Mouse (Mus musculus): Measurements from ENCODE around the gene Sirt7. TPM values are rescaled to one million over a fixed set of nuclear protein-coding genes. Genes with fewer than 3 reads are reported as not detected.

The Sirt7 gene
- polyA plus RNA-seq, 1 experiment from 2014 or later, result 30.1 TPM

DNA sequence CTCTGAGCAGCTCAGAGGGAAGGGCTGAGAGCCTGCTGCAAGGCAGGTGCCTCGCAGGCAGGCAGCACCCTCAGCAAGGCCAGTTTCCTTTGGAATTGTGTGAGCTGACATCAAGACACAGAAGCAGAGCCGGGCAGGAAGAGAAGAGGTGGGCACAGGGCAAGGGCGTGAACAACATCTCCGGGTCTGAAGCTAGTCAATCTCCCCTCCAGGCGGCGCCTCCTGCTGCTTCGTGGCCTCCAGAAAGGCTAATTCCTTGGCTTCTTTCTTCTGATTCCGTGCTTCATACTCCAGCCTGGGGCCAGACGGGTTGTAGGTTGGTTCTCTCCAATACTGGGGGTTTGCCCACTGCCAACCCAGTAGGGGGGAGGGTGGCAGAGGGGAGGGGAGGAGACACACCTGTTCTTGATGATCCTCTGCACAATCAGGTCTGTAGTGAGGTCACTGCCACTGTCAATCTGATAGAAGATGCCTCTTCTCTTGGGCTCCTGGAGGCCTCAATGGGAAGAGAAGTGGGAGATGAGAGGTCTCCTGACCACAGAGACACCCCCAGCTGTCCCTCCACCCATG is 14.5 kb downstream of the Sirt7 start:
- no peak for TF ChIP-seq CTCF (IDR thresholded peaks at IDR 0.05)
- in situ Hi-C loops (cut with MboI; ENCODE audit: low pct_unique_long_range_greater_than_20kb), result no loop called here
- CTCF ChIA-PET, result interaction anchor here (2.0 kb wide), 1 partner anchor 121 kb away, joined by 6 read pairs; no protein-coding TSS in a partner anchor
- ATAC-seq, result no peak
- POLR2A ChIA-PET, result no interaction called here
- no peaks in the 10 kb centered on the region for H3K27me3 ChIP-seq
- no peak for DNase-seq (ENCODE audit: low read depth, low spot score)

DNA sequence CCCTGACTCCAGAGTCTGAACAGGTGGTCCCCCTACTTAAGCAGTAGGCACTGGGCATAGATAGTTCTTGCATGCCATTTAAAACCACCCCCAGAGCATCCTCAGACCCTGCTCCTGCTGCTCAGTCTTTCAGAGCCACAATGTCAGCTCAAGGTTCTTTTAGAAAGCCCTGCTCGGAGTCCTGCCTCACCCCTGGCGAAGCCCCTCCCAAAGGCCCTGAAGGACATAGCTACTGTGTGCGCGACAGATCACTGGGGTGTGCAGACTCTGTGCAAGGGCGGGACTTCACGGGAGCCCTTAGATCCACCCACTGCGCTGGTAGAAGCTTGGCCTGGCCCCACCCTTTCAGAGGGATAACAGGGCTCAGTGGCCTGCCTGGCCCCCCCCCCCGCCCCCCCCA is 15.8 kb downstream of the Sirt7 start:
- in situ Hi-C loops (cut with MboI; ENCODE audit: low pct_unique_long_range_greater_than_20kb), result no loop called here
- no peaks in the 10 kb centered on the region for H3K27me3 ChIP-seq
- POLR2A ChIA-PET, result interaction anchor here (0.7 kb wide), 1 partner anchor 109 kb away, joined by 3 read pairs; no protein-coding TSS in a partner anchor
- ATAC-seq (no peak), DNase-seq (ENCODE audit: low read depth, low spot score) (no peak)
- TF ChIP-seq CTCF (IDR thresholded peaks at IDR 0.05), result no peak
- CTCF ChIA-PET, result no interaction called here

DNA sequence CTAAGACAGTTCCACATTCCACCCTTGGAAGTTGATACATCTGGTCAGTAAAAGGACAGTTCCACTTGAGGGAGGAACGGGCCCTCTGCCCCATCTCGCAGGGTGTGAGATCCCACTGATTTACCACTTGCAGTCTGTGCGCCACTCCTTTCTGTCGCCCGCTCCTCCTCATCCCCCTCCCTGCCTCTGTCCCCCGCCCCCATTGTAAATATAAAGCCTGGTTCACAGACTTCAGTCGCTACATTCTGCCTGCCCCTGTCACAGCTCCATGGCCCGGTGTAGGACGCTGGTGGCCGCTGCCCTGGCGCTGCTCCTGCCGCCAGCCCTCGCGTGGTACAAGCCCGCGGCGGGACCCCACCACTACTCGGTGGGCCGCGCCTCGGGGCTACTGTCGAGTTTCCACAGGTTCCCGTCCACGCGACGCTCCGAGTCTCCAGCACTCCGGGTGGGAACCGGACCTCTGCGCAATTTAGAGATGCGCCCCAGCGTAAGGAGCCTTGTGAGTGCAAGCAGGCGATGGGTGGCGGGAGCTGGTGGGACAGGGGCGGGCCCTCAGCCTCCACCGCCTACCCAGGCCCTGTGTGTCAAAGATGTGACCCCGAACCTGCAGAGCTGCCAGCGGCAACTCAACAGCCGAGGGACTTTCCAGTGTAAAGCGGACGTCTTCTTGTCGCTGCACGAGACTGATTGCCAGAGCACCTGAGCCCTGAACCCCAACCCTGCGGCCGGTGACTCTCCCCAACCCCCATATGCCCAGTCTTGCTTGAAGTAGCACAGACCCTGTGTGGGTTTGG is 16.6 kb downstream of the Sirt7 start, which contains the start of gene Npb:
Gene Npb (plus strand): TSS at position 237 of the 794 bp plus-strand sequence.
- CTCF ChIA-PET, result no interaction called here
- POLR2A ChIA-PET, result no interaction called here
- DNase-seq (ENCODE audit: low read depth, low spot score), result no peak
- H3K27me3 ChIP-seq, result no peaks in the 10 kb centered on the region
- ATAC-seq, result no peak
- in situ Hi-C loops (cut with MboI; ENCODE audit: low pct_unique_long_range_greater_than_20kb), result no loop called here
- no peak for TF ChIP-seq CTCF (IDR thresholded peaks at IDR 0.05)

DNA sequence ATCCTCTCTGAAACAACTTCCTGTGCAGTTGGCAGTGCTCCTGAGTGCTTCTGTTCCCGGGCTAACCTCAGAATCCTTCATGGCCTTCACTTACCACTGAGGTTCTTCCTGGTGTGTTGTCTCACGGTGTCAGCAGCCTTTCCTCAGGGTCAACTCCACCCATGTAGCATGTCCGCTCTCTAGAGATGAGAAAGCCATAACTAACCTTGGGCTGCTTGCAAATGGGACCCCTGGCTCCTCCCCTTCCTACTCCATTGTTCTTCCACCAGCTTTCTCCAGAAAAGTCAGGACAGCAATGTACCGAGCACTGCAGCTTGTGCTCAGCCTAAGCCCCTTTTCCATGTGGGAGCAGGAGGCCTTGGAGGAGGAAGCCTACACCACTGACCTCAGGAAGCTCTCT is 18.3 kb downstream of the Sirt7 start:
- DNase-seq (ENCODE audit: low read depth, low spot score) (no peak), ATAC-seq (no peak)
- POLR2A ChIA-PET, result no interaction called here
- CTCF ChIA-PET, result interaction anchor here (1.3 kb wide), 1 partner anchor 27 kb away, joined by 3 read pairs; no protein-coding TSS in a partner anchor
- in situ Hi-C loops (cut with MboI; ENCODE audit: low pct_unique_long_range_greater_than_20kb), result no loop called here
- H3K27me3 ChIP-seq, result no peaks in the 10 kb centered on the region
- TF ChIP-seq CTCF (IDR thresholded peaks at IDR 0.05), result no peak

DNA sequence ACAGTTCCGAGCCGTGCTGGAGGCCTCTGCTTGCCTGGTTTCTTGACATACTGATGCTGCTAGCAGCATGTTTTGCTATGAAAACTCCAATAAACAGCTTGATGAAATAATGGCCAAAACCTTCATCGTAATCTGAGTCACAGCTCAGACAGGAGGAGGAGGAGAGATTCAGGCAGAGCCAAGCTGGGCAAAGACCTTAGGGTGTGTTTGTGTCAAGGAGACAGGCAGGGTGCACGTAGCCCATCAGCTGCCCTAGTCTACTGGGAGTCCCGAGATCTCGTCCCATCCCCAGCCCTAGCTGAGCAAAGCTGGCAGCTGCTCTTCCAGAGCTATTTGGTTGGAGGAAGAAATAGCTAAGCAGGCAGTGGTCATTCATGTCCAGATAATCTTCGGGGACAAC is 19.4 kb downstream of the Sirt7 start:
- POLR2A ChIA-PET, result interaction anchor here (0.5 kb wide), 1 partner anchor 139 kb away, joined by 3 read pairs; no protein-coding TSS in a partner anchor
- no peak for TF ChIP-seq CTCF (IDR thresholded peaks at IDR 0.05)
- no peak for ATAC-seq
- CTCF ChIA-PET, result interaction anchor here (1.3 kb wide), 1 partner anchor 26 kb away, joined by 3 read pairs; no protein-coding TSS in a partner anchor
- H3K27me3 ChIP-seq, result no peaks in the 10 kb centered on the region
- DNase-seq (ENCODE audit: low read depth, low spot score), result no peak
- in situ Hi-C loops (cut with MboI; ENCODE audit: low pct_unique_long_range_greater_than_20kb), result no loop called here

DNA sequence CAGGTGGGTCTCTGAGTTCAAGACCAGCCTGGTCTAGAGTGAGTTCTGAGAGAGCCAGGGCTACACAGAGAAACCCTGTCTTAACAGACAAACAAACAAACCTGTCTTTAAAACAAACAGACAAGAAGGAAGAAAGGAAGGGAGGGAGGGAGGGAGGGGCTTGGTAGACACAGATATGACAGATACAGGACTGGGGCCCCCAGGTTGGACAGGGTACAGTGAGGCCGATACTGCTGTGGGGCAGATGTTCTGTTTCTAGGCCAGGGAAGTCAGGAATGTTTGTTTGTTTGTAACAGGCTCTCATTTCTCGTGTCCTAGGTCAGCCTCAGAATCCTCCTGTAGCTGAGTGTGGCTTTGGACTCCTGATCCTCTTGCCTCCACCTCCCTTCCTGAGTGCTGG is 21.5 kb downstream of the Sirt7 start:
- ChIA-PET POLR2A (no interaction called here), CTCF (no interaction called here)
- ATAC-seq, result no peak
- in situ Hi-C loops (cut with MboI; ENCODE audit: low pct_unique_long_range_greater_than_20kb), result no loop called here
- no peak for TF ChIP-seq CTCF (IDR thresholded peaks at IDR 0.05)
- no peak for DNase-seq (ENCODE audit: low read depth, low spot score)
- no peaks in the 10 kb centered on the region for H3K27me3 ChIP-seq

DNA sequence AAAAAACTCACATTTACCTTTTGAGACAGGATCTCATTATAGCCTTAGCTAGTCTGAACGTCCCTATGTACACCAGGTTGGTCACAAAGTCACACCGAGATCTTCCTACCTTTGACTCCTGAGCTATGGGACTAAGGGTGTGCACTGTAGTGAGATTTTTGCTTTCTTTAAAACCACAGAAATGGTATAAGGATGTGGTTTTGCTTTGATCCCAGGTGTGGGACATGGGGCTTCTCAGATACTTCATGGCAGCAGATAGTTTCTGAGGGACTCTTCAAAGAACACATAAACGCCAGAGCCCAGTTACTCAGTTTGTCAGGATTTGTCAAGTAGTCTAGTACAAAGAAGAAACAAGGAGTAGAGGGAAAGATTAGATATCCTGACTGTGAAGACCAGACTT is 24.3 kb downstream of the Sirt7 start:
- no peaks in the 10 kb centered on the region for H3K27me3 ChIP-seq
- ChIA-PET CTCF (interaction anchor here (1.1 kb wide), 1 partner anchor 24 kb away, joined by 3 read pairs; no protein-coding TSS in a partner anchor), POLR2A (interaction anchor here (0.5 kb wide), 1 partner anchor 418 kb away, joined by 3 read pairs; no protein-coding TSS in a partner anchor)
- in situ Hi-C loops (cut with MboI; ENCODE audit: low pct_unique_long_range_greater_than_20kb), result no loop called here
- no peak for TF ChIP-seq CTCF (IDR thresholded peaks at IDR 0.05)
- ATAC-seq, result no peak
- no peak for DNase-seq (ENCODE audit: low read depth, low spot score)

DNA sequence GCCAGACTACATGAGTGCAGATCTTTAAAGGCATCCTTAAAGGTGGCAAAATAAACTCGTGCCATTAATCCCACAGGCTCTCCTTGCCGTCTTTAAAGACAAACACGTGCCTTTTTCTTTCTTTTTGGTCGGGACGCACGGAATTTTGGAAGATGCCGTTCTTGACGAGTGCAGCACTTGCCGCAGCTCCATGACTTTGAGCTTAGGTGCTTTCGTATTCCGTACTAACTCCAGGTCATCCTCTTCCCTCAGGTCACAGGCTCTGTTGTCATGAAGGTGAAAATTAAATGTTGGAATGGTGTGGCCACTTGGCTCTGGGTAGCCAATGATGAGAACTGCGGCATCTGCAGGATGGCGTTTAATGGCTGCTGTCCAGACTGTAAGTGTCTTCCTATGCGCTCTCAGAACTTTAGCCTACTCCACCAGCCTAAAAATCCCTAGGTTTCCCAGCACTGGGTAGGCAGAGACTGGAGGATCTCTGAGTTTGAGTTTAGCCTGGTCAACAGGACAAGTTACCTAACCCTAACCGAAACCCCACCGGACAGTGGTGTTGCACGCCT is 26.0 kb downstream of the Sirt7 start:
- CTCF ChIA-PET, result no interaction called here
- no peak for TF ChIP-seq CTCF (IDR thresholded peaks at IDR 0.05)
- DNase-seq (ENCODE audit: low read depth, low spot score) (no peak), ATAC-seq (no peak)
- H3K27me3 ChIP-seq, result no peaks in the 10 kb centered on the region
- POLR2A ChIA-PET, result interaction anchor here (0.6 to 0.9 kb wide), 2 partner anchors 11 to 32 kb away, joined by 3 read pairs; no protein-coding TSS in a partner anchor
- in situ Hi-C loops (cut with MboI; ENCODE audit: low pct_unique_long_range_greater_than_20kb), result no loop called here

DNA sequence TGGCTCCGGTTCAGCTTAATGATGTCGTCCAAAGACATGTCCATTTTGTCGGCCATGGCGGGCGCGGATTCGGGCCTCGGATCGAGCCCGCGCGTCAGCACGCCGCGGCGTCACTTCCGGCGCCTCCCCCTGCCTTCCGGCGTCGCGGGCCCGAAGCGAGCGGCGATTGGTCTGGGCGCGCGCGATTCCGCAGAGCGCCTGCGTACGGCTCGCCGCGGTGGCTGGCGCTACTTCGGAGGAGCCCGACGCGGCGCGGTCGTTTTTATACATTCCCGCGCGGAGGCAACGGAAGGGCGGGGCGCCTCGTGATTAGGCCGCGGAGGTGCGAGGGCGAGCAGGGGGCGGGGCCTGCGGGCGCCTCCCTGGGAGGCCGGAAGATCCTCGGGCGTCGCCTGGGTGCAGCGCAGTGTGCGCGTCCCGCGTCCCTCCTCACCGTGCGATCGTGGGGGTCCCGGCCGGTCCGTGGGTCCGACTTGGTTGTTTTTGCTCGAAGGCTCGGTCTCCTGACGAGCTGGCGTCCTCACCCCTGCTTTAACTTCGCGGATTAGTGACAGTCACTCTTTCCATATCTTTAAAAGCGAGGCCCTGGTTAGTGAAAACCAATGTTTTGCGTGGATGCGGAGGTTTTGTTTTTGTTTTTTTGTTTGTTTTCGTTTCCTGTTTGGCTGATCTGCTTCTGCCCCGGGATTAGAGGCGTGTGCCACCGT is 26.6 kb downstream of the Sirt7 start, which contains the start of the genes Alyref and Anapc11:
Gene Alyref (minus strand): TSS at position 83 of the 707 bp plus-strand sequence.
Gene Anapc11 (plus strand): TSS at position 139 of the 707 bp plus-strand sequence.
- ATAC-seq (peak; percentile 92), DNase-seq (ENCODE audit: low read depth, low spot score) (peak; percentile 72)
- ChIA-PET CTCF (interaction anchor here (1.3 kb wide), 1 partner anchor 16 kb away, joined by 3 read pairs; no protein-coding TSS in a partner anchor), POLR2A (interaction anchor here (0.6 to 0.9 kb wide), 2 partner anchors 10 to 32 kb away, joined by 3 read pairs; no protein-coding TSS in a partner anchor)
- H3K27me3 ChIP-seq, result no peaks in the 10 kb centered on the region
- TF ChIP-seq CTCF (IDR thresholded peaks at IDR 0.05), result no peak
- in situ Hi-C loops (cut with MboI; ENCODE audit: low pct_unique_long_range_greater_than_20kb), result no loop called here

All from Patski (cell line).